Mouse (Mus musculus) thymus, postnatal 14 days (tissue): ENCODE measurements around the gene Zfp987.
A peak's percentile ranks its signal among the peaks of the same experiment; 100 is the strongest.
"Not testable (repeated sequence)": the region's sequence is repeated elsewhere in the genome, so short reads cannot be mapped to it uniquely, and the experiment has no call there.

Experiments
- DNase-seq: peaks from one replicate; pipeline ENCODE4 v3.0.0; 2021

Gene Zfp987

DNA sequence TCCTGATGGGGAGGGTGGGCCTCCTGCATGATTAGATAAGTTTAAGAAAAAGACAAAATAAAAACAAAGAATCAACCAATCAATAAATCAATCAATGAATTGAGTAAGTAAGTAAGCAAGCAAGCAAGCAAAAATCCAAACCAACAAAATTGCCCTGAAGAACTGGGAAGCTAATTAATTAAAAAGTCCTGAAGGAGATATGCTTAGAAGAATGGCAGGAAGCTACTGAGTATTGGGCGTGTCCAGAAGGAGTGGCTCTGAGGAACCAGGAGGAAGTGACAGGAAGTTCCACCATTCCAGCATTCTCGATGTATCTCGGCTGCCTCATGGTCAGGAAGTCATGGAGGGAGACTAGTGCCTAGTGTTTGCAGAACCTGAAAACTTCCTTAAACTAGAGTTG lies at the start of gene Zfp987:
Gene Zfp987 (plus strand): TSS at position 301 of the 400 bp plus-strand sequence.
- not testable (repeated sequence) for DNase-seq

DNA sequence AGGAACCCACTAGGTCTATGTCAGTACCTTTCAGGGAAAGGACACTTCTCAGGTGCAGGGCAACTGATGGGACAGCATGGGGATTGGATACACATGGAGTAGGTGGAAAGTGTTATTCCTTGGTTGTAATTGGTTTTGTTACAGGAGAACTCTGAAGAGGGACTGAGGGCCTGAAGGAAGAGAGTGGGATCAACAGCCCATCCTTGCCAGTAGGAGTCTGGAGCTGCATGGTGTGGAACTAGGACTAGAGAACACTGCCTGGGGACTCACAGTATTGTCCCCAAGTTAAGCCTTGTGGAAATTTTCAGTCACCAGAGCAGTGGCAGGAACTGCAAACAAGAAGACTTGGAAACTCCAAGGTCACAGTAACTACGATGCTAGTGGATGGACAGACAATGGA lies 44.6 kb upstream of the Zfp987 start:
- peak; percentile 4 for DNase-seq

DNA sequence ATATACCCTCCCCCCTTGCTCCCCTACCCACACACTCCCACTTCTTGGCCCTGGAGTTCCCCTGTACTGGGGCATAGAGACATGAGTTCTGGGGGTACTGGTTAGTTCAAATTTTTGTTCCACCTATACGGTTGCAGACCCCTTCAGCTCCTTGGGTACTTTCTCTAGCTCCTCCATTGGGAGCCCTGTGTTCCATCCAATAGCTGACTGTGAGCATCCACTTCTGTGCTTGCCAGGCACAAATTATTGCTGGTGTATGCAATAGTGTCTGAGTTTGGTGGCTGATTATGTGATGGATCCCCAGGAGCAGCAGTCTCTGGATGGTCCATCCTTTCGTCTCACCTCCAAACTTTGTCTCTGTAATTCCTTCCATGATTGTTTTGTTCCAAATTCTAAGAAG lies 43.7 kb upstream of the Zfp987 start:
- DNase-seq = not testable (repeated sequence)

DNA sequence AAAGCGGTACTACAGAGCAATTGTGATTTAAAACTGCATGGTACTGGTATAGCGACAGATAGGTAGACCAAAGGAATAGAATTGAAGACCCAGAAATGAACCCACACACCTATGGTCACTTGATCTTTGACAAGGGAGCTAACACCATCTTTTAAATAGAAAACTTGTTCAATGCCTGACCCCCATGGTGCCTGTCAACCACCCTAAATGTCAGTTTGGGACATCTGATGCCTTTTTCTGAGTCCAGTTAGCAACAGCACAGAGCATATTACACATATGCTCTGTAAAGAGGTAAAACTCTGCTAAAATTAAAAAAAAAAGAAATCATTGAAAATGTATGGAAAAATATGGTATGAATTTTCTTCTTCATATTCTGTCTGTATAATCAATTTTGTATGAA lies 41.8 kb upstream of the Zfp987 start:
- DNase-seq = no peak

DNA sequence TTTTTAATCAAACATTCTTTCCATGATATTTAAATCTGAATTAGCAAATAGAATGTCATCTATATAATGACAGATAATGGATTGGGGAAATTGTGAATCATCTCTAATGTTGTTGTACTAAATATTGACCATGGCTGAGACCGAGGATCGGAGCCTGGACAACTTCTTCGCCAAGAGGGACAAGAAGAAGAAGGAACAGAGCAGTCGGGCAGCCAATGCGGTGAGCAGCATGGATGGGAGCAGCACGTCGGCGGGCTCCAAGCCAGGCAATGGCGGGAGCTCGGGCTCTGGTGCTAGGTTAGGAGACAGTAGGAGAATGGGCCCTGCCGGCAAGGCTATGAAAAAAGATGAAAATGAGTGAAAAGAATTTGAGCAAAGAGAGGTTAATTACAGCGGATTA lies 38.5 kb upstream of the Zfp987 start:
- peak; percentile 6 for DNase-seq

DNA sequence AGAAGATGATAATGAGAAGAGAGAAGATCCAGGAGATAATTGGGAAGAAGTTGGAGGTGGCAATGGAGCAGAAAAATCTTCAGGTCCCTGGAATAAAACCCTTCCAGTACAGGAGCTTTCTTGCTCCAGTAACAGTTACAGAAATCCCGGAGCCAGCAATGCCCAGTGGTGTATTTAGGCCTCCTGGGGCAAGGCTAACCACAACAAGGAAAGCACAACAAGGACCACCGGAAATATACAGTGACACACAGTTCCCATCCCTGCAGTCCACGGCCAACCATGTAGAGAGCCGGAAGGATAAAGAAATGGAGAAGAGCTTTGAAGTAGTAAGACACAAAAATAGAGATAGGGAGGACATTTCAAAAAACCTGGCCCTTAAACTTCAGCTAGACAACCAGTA lies 38.0 kb upstream of the Zfp987 start:
- DNase-seq = not testable (repeated sequence)

DNA sequence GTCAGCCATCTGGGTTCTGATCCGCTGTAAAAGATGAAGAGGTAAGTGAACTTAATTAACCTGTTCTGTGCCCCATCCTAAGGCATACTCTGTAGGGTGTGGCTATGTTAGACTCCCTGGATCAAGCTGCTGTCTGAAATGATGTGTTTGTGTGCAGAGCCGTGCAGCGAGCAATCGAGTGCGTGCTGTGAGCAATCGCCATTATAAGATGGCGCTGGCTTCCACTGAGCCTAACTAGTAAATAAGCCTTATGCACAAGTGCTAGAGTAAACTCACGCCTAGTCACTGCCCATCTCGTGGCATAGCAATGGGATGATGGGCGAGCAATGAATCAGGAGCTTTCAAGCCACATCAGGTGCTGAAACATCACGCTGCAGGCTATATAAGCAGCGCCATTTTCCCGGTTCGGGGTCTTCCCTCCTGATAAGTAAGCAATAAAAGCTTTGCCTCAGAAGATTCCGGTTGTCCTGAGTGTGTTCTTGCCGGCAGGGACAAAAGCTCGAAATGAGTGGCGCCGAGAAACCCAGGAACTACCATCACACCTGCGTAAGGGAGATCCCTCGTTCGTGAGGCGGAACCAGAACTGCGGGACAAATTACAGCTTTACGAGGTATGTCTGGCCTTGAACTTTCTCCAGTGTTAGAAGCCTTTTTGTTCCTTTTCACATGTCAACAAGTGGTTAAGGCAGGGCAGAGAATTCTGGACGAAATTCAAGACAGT lies 37.0 kb upstream of the Zfp987 start:
- not testable (repeated sequence) for DNase-seq

DNA sequence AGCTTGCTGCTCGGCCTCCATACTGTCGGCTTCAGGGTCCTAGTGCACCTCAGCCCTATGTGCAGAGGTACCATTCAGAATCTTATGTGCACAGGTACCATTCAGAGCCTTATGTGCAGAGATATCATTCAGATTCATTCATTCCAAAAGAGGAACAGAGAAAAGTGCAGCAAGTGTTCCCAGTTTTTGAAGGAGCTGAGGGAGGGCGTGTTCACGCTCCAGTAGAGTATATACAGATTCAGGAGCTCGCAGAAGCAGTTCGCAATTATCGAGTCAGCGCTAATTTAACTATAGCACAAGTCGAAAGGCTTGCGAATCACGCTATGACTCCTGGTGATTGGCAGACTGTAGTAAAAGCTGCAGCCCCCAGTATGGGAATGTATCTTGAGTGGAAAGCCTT lies 36.0 kb upstream of the Zfp987 start:
- DNase-seq = not testable (repeated sequence)

DNA sequence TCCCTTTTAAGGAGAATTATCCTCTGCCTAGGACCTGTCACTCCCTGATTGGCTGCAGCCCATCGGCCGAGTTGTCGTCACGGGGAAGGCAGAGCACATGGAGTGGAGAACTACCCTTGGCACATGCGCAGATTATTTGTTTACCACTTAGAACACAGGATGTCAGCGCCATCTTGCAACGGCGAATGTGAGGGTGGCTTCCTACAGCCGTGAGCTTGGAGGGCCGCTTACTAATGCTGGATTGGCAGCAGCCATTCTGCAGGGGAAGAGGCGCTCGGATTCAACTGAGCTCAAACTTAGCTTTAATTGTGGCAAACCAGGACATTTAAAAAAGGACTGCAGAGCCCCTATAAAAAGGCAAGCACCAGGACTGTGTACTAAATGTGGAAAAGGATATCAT lies 35.1 kb upstream of the Zfp987 start:
- DNase-seq = not testable (repeated sequence)

DNA sequence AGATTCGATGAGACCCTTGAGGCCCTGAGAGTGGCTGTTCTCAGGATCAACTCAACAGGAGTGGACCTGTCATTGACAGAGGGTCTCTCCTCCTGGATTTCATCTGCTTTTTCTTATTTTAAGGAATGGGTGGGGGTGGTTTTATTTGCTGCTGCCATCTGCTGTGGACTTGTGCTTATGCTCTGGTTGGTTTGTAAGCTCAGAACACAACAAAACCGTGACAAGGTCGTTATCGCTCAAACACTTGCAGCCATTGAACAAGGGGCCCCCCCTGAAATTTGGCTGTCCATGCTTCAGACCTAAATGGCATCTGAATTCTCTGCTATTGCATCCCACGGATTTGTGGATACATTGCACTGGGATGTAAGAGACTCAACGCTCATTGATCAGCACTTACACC lies 34.1 kb upstream of the Zfp987 start:
- not testable (repeated sequence) for DNase-seq

DNA sequence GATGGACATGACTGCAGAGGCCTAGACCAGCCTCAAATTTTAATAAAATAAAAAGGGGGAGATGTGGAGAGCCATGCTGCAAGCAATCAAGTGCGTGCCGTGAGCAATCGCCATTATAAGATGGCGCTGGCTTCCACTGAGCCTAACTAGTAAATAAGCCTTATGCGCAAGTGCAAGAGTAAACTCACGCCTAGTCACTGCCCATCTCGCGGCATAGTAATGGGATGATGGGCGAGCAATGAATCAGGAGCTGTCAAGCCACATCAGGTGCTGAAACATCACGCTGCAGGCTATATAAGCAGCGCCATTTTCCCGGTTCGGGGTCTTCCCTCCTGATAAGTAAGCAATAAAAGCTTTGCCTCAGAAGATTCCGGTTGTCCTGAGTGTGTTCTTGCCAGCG lies 33.5 kb upstream of the Zfp987 start:
- peak; percentile 6 for DNase-seq

DNA sequence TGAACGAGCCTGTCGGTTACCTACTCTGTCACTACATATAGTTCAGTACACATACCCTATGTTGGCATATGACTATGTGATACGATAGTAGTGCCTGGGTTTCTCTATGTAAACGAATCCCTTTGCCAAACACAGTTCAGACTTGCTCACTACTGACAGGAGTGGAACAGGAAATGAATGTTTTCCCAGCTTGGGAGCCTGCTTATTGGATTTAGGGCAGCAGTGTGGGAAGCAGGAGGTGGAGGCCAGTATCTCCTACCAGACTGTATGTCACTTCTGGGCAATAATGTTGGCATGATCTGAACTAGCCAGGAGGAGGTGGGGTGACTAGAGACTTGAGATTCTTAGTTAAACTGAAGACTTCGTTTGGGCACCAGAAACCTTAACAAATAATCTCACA lies 32.3 kb upstream of the Zfp987 start:
- DNase-seq = not testable (repeated sequence)

DNA sequence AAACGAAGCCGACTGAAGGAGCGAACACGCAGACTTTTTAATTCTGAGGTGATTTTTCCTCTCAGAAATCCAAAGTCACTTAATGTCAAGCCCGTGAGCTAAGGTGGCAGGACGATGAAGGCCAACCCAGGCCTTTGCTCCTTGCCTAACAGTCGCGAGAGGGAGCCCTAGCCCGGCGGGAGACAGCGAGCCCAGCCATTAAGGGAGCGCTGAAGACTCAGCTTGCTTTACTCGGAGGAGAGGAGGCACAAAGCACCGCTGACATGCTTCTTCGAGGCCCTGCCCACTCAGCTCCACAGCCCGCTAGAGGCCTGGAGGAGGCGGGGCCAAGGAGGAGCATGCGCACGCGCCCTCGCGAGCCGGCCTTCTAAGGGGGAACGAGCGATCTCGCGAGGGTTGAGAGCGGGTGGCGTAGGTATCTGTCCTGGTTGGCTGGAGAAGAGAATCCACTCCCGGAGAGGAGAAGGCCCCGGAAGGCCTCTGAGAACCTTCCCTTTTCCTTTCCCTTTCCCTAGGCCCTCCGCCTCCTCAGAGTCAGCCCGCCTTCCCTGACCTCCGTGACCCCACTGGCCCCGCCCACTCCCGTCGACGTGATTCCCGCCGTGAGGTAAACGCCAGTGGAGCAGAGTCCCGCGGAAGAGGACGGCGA lies 30.0 kb upstream of the Zfp987 start:
- DNase-seq = peak; percentile 9

DNA sequence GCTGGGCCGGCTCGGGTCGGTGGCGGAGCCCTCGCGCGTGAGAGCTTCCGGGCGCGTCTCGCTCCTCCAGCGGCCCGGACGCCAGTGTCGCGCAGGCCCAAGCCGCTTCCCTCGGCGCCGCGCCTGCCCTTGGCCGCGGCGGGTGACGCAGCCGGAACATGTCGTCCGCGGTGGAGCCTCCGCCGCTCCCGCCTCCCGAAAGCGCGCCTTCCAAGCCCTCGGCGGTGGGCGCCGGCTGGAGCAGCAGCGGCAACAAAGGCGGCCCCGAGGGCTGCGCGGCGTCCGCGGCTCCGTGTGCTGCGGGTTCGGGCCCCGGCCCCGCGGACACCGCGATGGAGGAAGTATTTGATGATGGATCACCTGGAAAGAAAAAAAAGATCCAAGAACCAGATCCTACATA lies 29.5 kb upstream of the Zfp987 start:
- DNase-seq = peak; percentile 6

DNA sequence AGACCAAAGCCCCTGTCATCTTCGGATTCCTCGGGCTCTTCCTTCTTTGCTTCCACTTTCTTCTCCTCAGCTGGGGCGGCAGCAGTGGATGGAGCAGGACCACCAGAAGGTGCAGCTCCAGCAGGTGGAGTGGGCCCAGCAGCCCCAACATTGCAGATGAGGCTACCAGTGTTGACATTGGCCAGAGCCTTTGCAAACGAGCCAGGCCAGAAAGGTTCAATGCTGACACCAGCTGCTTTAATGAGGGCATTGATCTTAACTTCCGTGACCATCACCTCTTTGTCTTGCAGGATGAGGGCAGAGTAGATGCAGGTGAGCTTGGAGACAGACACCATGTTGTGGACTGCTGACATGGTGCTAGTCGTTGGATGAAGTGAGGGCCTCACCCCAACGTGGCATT lies 23.8 kb upstream of the Zfp987 start:
- not testable (repeated sequence) for DNase-seq

DNA sequence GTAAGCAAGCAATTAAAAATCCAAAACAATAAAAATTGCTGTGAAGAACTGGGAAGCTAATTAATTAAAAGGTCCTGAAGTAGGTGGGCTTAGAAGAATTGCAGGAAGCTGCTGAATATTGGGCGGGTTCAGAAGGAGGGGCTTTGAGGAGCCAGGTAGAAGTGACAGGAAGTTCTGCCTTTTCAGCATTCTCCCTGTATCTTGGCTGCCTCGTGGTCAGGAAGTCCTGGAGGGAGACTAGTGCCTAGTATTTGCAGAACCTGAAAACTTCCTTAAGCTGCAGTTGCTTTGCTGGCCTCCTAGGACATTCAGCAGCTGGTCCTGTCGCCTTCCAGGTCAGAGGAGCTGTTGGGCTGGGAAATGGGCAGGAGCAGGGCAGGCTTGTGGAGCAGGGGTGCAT lies 4.3 kb downstream of the Zfp987 start:
- DNase-seq = not testable (repeated sequence)

DNA sequence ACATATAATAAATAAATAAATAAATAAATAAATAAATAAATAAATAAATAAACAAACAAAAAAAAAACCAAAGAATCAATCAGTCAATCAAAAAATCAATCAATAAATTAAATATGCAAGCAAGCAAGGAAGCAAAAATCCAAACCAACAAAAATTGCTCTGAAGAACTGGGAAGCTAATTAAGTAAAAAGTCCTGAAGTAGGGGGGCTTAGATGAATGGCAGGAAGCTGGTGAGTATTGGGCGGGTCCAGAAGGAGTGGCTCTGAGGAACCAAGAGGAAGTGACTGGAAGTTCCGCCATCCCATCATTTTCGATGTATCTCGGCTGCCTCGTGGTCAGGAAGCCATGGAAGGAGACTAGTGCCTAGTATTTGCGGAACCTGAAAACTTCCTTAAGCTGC lies 59.4 kb downstream of the Zfp987 start, which contains the start of gene Zfp600:
Gene Zfp600 (plus strand): TSS at position 301 of the 400 bp plus-strand sequence.
- DNase-seq = not testable (repeated sequence)

DNA sequence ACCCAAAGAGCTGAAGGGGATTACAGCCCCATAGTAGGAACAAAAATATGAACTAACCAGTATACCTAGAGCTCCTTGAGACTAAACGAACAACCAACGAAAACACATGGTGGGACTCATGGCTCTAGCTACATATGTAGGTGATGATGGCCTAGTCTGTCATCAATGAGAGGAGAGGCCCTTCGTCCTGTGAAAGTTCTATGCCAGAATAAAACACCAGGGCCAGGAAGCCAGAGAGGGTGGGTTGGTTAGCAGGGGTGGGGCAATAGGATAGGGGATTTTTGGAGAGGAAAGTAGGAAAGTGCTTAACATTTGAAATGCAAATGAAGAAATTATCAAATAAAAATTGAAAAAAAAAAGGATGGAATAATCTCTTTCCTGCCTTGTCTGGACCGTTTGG lies 65.8 kb downstream of the Zfp987 start:
- DNase-seq = not testable (repeated sequence)

DNA sequence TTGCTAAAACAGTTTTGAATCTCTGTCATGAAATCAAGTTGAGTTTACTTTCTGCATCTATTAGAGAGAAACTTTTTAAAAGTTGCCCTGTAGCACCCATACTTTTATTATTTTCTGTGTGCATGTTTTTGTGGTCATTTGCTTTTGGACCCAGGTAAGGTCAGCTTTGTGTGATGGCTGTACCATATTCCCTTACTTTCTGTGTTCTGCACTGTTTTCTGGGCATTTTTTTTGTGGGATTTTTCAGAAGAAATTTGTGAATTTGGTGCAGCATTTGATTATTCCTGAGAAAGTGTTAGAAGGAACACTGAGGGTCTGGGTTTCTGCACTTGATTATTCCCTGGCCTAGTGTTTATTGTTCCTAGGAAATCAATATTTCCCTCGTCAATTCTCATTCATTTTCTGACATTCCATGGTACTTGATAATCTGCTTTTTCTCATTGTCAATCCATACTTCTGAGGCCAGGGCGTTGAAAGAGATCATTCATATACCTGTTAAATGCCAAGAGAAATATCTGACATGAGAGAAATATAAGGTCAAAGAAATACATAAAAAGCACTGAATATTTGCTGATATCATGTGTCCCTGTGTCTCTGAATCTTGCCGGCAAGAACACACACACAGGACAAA lies 70.2 kb downstream of the Zfp987 start:
- DNase-seq = not testable (repeated sequence)

DNA sequence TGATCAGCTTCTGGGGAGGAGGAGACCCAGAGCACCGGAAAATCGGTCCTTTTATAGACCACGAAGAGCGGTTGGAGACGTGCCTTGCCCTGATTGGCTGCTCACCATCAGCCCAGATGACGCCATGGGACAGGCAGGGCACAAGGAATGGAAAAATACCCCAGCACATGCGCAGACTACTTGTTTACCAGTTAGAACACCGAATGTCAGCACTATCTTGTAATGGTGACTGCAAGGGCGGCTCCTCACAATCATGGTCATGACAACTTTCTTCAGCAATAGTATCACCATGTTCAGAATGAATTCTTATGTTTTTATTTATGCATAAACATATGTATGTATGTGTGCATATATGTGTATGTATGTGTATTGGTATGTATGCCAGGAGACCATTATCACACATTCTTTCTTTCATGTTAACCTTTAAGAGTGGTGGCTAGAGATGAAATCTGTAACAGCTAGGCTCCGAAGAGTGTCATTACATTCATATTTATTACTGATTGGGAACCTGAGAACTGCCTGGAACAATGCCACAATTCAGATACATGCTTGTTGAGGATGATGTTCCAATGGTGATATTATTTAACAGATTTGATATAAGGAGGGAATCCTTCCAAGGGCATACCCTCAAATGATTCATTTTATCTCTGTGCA lies 70.9 kb downstream of the Zfp987 start:
- DNase-seq = peak; percentile 8

DNA sequence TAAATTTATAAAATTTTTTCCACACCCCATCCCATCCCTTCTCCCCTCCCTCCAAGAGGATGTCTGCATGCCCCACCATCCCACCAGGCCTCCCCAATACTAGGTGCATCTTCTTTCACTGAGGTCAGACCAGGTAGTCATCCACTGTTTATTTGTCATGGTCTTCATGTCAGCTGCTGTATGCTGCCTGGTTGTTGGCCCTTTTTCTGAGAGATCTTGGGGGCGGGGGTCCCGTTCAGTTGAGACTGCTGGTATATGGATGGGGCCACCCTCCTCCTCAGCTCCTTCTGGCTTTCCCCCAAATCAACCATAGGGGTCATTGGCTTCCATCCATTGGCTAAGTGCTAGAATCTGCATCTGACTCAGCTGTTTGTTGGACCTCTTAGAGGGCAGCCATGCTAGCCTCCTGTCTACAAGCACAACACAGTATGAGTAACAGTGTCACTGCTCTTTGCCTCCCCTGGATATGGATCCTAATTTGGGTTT lies 71.7 kb downstream of the Zfp987 start:
- not testable (repeated sequence) for DNase-seq

DNA sequence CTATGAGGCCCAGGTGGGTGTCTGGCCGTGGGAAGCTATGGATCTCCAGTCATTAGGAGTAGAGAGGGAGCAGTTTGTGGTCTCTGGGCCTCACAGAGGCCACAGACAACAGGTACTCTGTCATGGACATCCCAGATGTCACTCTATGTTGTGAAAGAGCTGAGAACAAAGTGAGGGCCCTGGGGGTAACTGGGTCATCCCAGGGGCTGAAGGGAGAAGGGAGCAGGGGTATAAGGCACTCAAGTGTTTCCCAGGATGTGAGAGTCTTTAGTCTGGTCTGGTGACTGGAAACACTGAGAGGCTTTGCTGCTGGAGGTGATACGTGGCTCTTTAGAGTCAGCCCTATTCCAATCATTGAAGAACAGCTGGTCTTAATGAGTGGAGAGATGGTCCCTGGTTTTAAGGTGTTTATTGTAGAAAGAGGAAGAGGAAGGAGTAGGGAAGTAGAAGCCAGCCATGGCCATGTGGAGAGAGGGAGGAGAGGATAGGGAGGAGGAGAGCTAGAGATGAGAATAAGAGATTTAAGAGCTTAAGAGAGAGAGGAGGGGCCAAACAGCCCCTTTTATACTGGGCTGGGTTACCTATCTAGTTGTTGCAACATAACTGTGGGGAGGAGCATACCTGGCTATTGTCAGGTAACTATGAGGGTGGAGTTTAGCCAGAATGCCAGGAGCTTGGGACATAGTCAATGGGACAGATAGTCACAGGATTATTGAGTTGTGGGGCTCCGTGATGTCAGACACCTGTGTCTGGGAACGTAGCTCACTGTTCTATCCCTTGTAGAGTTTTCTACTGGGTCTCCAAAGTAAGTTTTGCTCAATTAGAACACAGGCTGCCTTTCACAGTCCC lies 76.5 kb downstream of the Zfp987 start:
- peak; percentile 11 for DNase-seq
